Mouse (Mus musculus): ENCODE measurements around the gene Aplp1.

Aplp1 gene

GRCm38 (mm10) chr7:30411023-30411422 lies 34.3 kb downstream of the Aplp1 start:
- DNase-seq (ENCODE audit: low spot score), result no peak

GRCm38 (mm10) chr7:30409789-30410188 lies 35.5 kb downstream of the Aplp1 start:
- DNase-seq (ENCODE audit: low spot score), result no peak

DNA sequence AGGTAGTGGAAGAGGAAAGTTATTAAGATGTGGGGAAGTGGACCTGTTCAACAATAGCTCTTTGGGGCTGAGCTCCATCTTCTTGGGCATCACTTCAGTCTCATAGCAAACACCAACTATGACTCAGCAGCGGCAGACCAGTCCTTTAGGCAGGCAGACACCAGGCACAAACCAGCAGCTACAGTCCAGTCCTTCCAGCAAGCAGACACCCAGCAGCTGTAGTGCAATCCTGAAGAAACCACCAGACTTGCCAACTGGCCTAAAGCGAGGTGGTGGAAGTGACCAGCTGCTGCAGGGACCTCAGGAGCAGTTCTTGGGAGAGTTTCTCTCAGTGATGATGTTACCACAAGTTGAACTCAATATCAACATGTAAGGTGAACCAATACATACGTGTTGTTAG lies 36.7 kb downstream of the Aplp1 start:
- no peak for DNase-seq (ENCODE audit: low spot score)

GRCm38 (mm10) chr7:30402343-30402742 lies 43.0 kb downstream of the Aplp1 start:
- DNase-seq (ENCODE audit: low spot score), result no peak

DNA sequence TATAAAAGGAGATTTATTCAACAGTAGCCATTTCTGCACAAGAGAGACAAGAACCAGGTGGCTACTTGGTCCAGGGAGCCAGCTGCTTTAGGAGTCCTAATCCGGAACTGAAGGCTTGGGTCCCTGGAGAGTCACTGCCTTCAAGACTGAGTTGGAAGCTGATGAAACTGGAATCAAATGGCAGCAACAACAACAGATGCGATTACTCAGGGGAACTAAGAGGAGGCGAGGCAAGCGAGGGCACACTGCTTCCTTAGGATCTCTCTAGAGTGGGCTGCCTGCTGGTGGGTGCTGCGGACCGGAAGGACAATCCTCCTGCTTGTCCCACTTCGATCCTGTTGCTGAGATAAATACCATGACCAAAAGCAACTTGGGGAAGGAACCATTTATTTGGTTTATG lies 45.7 kb downstream of the Aplp1 start:
- no peak for DNase-seq (ENCODE audit: low spot score)

GRCm38 (mm10) chr7:30394871-30395270 lies 50.5 kb downstream of the Aplp1 start:
- DNase-seq (ENCODE audit: low spot score), result no peak

- DNase-seq (ENCODE audit: low spot score), result no peak
Measured at GRCm38 (mm10) chr7:30394379-30394778, 51.0 kb downstream of the Aplp1 start.

GRCm38 (mm10) chr7:30393631-30394030 lies 51.7 kb downstream of the Aplp1 start:
- no peak for DNase-seq (ENCODE audit: low spot score)

GRCm38 (mm10) chr7:30392746-30393520 lies 52.4 kb downstream of the Aplp1 start:
- DNase-seq (ENCODE audit: low spot score), result no peak

Measured in urinary bladder, postnatal 14 days (tissue).